Mouse (Mus musculus): ENCODE results near the gene Phgr1. TPM values are rescaled to one million over a fixed set of nuclear protein-coding genes. Genes with fewer than 3 reads are reported as not detected.

Gene Phgr1
- total RNA-seq, 2 experiments from 2014 or later: not detected

DNA sequence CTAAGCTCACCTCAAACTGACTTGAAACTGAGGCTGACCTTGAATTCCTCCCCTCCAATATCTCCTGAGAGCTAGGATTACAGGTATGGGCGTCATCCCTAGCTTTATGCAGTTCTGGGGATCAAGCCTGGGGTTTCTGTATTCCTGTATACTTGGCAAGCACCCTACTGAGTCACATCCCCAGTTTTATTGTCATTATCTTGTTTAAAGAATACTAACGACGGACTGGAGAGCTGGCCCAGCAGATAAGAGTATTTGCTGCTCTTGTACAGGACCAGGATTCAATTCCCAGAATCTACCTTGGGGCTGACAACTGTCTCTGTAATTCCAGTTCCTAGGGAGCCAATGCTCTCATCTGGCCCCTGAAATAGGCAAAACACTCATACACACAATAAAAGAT, 33.2 kb downstream of the Phgr1 start:
- ATAC-seq (replicated peaks; ENCODE audit: low FRiP score, low TSS enrichment, poor library complexity, severe bottlenecking): 0 out of 2 replicates have a peak, but pooled peaks have one; percentile 14

GRCm38 (mm10) chr2:118806860-118807259, 34.3 kb downstream of the Phgr1 start:
- ATAC-seq (replicated peaks; ENCODE audit: low FRiP score, low TSS enrichment, poor library complexity, severe bottlenecking): peak; percentile 72

- ATAC-seq (replicated peaks; ENCODE audit: low FRiP score, low TSS enrichment, poor library complexity, severe bottlenecking): no peak
Observed at GRCm38 (mm10) chr2:118810861-118811260, 38.3 kb downstream of the Phgr1 start.

DNA sequence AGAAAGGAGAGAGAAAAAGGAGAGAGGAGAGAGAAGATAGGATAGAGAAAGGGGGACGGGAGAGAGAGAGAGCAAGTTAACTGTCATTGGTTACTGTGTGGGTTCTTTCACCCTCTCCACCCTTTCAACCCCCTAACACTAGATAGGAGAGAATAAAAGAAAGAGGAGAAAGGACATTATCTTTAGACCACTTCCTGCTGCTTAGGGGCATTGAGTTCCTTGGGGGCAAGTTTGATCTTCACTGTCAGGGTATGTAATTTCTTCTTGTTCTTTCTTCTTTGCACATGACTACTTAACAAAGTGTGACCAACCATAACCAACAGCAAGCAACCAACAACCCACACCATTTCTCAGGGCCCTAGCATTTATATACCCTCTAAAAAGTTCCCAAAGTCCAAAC, 40.2 kb downstream of the Phgr1 start:
- no peak for ATAC-seq (replicated peaks; ENCODE audit: low FRiP score, low TSS enrichment, poor library complexity, severe bottlenecking)

GRCm38 (mm10) chr2:118813981-118814836, 41.6 kb downstream of the Phgr1 start, which contains the start of gene Knstrn:
Knstrn (plus strand) TSS chr2:118814003.
- ATAC-seq (replicated peaks; ENCODE audit: low FRiP score, low TSS enrichment, poor library complexity, severe bottlenecking): peak; percentile 99

DNA sequence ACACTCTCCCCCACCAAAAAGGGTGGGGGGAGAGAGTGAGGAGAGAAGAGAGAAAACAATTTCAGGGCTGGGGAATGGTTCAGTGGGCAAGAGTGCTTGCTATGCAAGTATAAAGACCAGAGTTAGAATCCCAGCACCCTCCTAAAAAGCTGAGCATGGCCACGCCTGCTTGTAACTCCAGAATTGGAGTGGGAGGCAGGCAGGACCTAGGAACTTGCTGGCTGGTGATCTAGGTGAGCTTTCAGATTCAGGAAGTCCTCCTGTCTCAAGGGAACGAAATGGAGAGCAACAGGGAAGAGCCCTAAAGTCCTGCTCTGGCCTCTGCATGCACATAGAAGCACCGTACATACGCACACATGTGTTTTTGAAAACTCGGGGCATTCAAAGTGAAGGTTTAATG, 50.2 kb downstream of the Phgr1 start:
- no peak for ATAC-seq (replicated peaks; ENCODE audit: low FRiP score, low TSS enrichment, poor library complexity, severe bottlenecking)

GRCm38 (mm10) chr2:118824396-118824795, 51.8 kb downstream of the Phgr1 start:
- no peak for ATAC-seq (replicated peaks; ENCODE audit: low FRiP score, low TSS enrichment, poor library complexity, severe bottlenecking)

Other genes starting within 250 kb of the Phgr1 start
- 1.2 TPM in 1 of 2 replicates, not detected in the other for gene Bmf, start 223.1 kb upstream of the Phgr1 start, total RNA-seq (2014; fragmentation: Nextera tagmentation)
- gene Bmf, start 223.1 kb upstream of the Phgr1 start, total RNA-seq (2017): 1.3 and 2.1 TPM in 2 replicates
- gene Bub1b, start 174.6 kb upstream of the Phgr1 start, total RNA-seq (2014; fragmentation: Nextera tagmentation): 51.3 and 64.1 TPM in 2 replicates
- 89.9 and 103 TPM in 2 replicates for gene Bub1b, start 174.6 kb upstream of the Phgr1 start, total RNA-seq (2017)
- gene Pak6, start 109.5 kb upstream of the Phgr1 start, total RNA-seq (2014; fragmentation: Nextera tagmentation): 0.55 and 0.77 TPM in 2 replicates
- 1.0 and 1.4 TPM in 2 replicates for gene Pak6, start 109.5 kb upstream of the Phgr1 start, total RNA-seq (2017)
- not detected in 2 replicates for gene Ankrd63, start 68.8 kb upstream of the Phgr1 start, total RNA-seq (2014; fragmentation: Nextera tagmentation)
- gene Ankrd63, start 68.8 kb upstream of the Phgr1 start, total RNA-seq (2017): 0.15 and 0.19 TPM in 2 replicates
- 12.9 and 24.3 TPM in 2 replicates for gene Plcb2, start 44.3 kb upstream of the Phgr1 start, total RNA-seq (2014; fragmentation: Nextera tagmentation)
- gene Plcb2, start 44.3 kb upstream of the Phgr1 start, total RNA-seq (2017): 6.2 and 16.3 TPM in 2 replicates
- gene Inafm2, start 27.0 kb upstream of the Phgr1 start, total RNA-seq (2014; fragmentation: Nextera tagmentation): 14.5 and 20.5 TPM in 2 replicates
- gene Inafm2, start 27.0 kb upstream of the Phgr1 start, total RNA-seq (2017): 10.1 and 13.9 TPM in 2 replicates
- gene Ccdc9b, start 10.1 kb upstream of the Phgr1 start, total RNA-seq (2014; fragmentation: Nextera tagmentation): 0.27 and 1.5 TPM in 2 replicates
- 0.09 and 1.3 TPM in 2 replicates for gene Ccdc9b, start 10.1 kb upstream of the Phgr1 start, total RNA-seq (2017)
- gene Disp2, start 7.0 kb downstream of the Phgr1 start, total RNA-seq (2014; fragmentation: Nextera tagmentation): not detected in 2 replicates
- not detected in 2 replicates for gene Disp2, start 7.0 kb downstream of the Phgr1 start, total RNA-seq (2017)
- gene Knstrn, start 41.2 kb downstream of the Phgr1 start, total RNA-seq (2014; fragmentation: Nextera tagmentation): 22.4 and 38.8 TPM in 2 replicates
- gene Knstrn, start 41.2 kb downstream of the Phgr1 start, total RNA-seq (2017): 59.1 and 104 TPM in 2 replicates
- 17.9 and 24.0 TPM in 2 replicates for gene Ivd, start 89.2 kb downstream of the Phgr1 start, total RNA-seq (2014; fragmentation: Nextera tagmentation)
- 15.7 and 30.3 TPM in 2 replicates for gene Ivd, start 89.2 kb downstream of the Phgr1 start, total RNA-seq (2017)
- 11.9 and 13.9 TPM in 2 replicates for gene Bahd1, start 127.6 kb downstream of the Phgr1 start, total RNA-seq (2014; fragmentation: Nextera tagmentation)
- 4.9 and 7.2 TPM in 2 replicates for gene Bahd1, start 127.6 kb downstream of the Phgr1 start, total RNA-seq (2017)
- gene Chst14, start 153.7 kb downstream of the Phgr1 start, total RNA-seq (2014; fragmentation: Nextera tagmentation): 2.2 and 3.6 TPM in 2 replicates
- gene Chst14, start 153.7 kb downstream of the Phgr1 start, total RNA-seq (2017): 1.1 and 1.7 TPM in 2 replicates

Measured in megakaryocyte-erythroid progenitor cell, adult 5-6 weeks (primary cell).